14 mouse cellular contexts compared by ENCODE assay signal in the genomic region with DNA sequence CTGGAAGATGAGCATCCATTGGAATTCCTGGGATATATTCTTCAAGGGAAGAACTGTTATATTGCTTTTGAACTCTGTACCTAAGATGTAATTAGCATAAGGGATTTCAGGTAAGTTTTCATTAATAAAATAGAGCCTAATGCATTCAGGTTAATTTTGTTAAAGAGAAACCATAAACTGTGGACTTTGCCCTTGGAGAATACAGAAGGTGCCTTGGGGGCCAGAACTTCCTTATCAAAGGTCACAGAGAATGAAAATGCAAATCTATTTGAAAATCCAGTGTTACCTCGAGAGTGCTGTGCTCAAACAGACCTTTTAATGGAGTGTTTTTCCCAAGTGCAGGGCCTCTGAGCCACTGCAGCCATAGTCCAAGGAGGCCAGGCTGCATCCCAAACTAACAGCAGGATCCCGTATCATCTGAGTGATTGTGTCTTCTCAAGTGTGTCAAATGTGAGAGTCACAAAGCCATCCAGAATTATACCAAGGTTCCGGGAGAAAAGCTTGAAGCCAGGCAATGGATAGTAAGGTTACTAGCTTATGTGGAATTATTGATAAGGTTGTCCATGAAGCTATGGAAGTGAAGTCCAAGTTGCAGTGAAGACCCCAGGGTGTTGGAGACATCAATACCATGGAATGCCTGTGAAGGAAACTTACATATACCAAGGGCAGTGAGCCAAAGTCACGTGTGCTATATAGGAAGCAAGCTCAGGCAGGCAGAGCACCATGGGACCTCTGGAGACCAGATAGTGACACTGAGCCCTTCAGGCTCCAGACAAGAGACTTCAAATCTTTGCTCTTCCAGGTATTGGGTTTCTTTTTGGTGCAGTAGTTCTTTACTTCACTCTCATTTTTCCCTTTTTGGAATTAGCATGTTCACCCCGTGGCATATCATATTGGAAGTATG. TPM values are rescaled to one million over a fixed set of nuclear protein-coding genes. Genes with fewer than 3 reads are reported as not detected.
"Had no signal": no experiment of that assay in that cellular context is flagged by ENCODE, and none has a peak within 500 bp of the region (broad histone marks: within the 10 kb centered on the region; RNA-seq: fewer than 3 reads in every experiment).

No protein-coding gene starts in this region.

- H3K9me3 ChIP-seq: neural tube, embryonic 15.5 days had no signal

- H3K4me2 ChIP-seq: limb, embryonic 13.5 days; neural tube, embryonic 15.5 days had no signal

- H3K4me1 ChIP-seq: neural tube, embryonic 15.5 days had no signal

- H3K9ac ChIP-seq: limb, embryonic 13.5 days; liver, embryonic 14.5 days; neural tube, embryonic 15.5 days had no signal

- H3K27me3 ChIP-seq: limb, embryonic 13.5 days; neural tube, embryonic 15.5 days had no signal

- H3K27ac ChIP-seq: limb, embryonic 13.5 days; liver, embryonic 14.5 days; neural tube, embryonic 15.5 days had no signal

- H3K36me3 ChIP-seq: limb, embryonic 13.5 days; neural tube, embryonic 15.5 days had no signal

- DNase-seq: left cerebral cortex, postnatal 4 days; lung, adult 18-20 months; midbrain, embryonic 14.5 days; spleen, adult 18-20 months; thymus, adult 18-20 months; thymus, postnatal 25 days had no signal

- H3K4me3 ChIP-seq: limb, embryonic 13.5 days; myocyte; neural tube, embryonic 15.5 days had no signal

RNA-seq across cellular contexts. Expression of a gene that starts 52.2 kb away (rescaled TPM):
- total RNA-seq: liver, adult 2 months; megakaryocyte-erythroid progenitor cell, adult 5-6 weeks had no signal
- polyA plus RNA-seq: large intestine, adult 2 months; liver, adult 2 months; liver, embryonic 14.5 days; myocyte; stomach, embryonic 14.5 days had no signal
